Comparison of ENCODE assay signal across 8 mouse cellular contexts in the genomic region with DNA sequence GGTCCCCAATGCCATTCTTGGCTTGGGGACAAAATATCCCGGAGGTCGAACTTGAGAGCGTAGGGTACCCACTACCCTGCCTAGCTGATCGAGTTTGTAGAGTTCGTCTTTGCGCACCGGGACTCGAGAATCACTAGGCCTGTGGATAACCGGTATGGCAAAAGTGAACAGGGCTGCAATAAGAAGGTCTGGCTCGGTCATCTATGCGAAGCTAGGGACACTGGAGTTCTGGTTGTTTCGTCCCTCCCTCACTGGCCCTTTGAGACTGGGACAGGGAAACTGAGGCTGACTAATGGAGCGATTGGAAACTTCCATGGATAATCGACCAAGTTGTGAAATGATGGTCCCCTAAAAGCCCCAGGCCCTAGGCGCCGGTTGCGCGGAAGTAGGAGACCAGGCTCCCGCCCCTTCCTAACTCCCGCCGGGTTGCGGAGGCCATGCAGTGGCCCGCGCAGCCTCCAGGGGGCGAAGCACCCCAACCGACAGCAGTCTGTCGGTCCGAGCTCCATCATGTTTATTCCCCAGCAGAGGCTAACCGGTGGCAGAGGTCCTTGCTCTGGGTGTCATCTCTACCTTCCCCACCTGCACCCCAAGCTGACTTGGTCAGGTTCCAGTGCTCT. TPM values are rescaled to one million over a fixed set of nuclear protein-coding genes. Genes with fewer than 3 reads are reported as not detected.
DNase-seq lines count a peak whose midpoint lies in the region; ATAC-seq and TF ChIP-seq lines count a peak whose summit lies in the region.

No protein-coding gene starts in this region.

- H3K4me1 ChIP-seq in forebrain, postnatal 0 days (ENCODE audit: insufficient read depth) = peaks cover 16% of the 10 kb centered on the region
- H3K4me1 ChIP-seq in hindbrain, embryonic 10.5 days (replicated peaks) = peaks cover 59% of the 10 kb centered on the region
- H3K4me1 ChIP-seq in megakaryocyte, embryonic 14.5 days = peaks cover 76% of the 10 kb centered on the region

- peak overlapping the region; percentile 91 for H3K4me2 ChIP-seq in forebrain, postnatal 0 days (ENCODE audit: low read depth)

- ATAC-seq in forebrain, postnatal 0 days = peak; percentile 21; the same call in 1 of the 2 replicates

- no peaks in the 10 kb centered on the region for H3K9me3 ChIP-seq in forebrain, postnatal 0 days (ENCODE audit: low read length)
- H3K9me3 ChIP-seq in hindbrain, embryonic 10.5 days = no peaks in the 10 kb centered on the region
- no peaks in the 10 kb centered on the region for H3K9me3 ChIP-seq in megakaryocyte, embryonic 14.5 days

- H3K9ac ChIP-seq in forebrain, postnatal 0 days = peak overlapping the region; percentile 81

- peak; percentile 81 for TF ChIP-seq CTCF in forebrain, postnatal 0 days (IDR thresholded peaks at IDR 0.05; ENCODE audit: low read depth)

- H3K36me3 ChIP-seq in forebrain, postnatal 0 days (ENCODE audit: insufficient read depth) = peaks cover 4% of the 10 kb centered on the region
- H3K36me3 ChIP-seq in hindbrain, embryonic 10.5 days = peaks cover 11% of the 10 kb centered on the region
- H3K36me3 ChIP-seq in megakaryocyte, embryonic 14.5 days (replicated peaks; ENCODE audit: low read length) = peaks cover 32% of the 10 kb centered on the region

- peak overlapping the region; percentile 71 for H3K4me3 ChIP-seq in forebrain, postnatal 0 days (ENCODE audit: low read depth, low read length)
- peak overlapping the region; percentile 79 for H3K4me3 ChIP-seq in hindbrain, embryonic 10.5 days
- peak overlapping the region; percentile 92 for H3K4me3 ChIP-seq in megakaryocyte, embryonic 14.5 days (replicated peaks)

- H3K27ac ChIP-seq in forebrain, postnatal 0 days (ENCODE audit: low read depth, low read length) = peak overlapping the region; percentile 81
- peak overlapping the region; percentile 90 for H3K27ac ChIP-seq in hindbrain, embryonic 10.5 days

- under 1% methylated on average over 29 of the region's 29 CpGs for WGBS in forebrain, postnatal 0 days
- WGBS in hindbrain, embryonic 10.5 days = under 1% methylated on average over 29 of the region's 29 CpGs

- DNase-seq in R1 (ENCODE audit: low read depth, low spot score) = peak; percentile 90
- DNase-seq in cerebellum, adult 9-10 months = peak; percentile 80
- DNase-seq in forebrain, postnatal 0 days = peak; percentile 77
- peak; percentile 86 for DNase-seq in hindbrain, embryonic 10.5 days (ENCODE audit: low spot score)
- peak; percentile 62 to 68 for DNase-seq in layer of hippocampus, postnatal 36 days
- peak; percentile 69 for DNase-seq in right cerebral cortex, postnatal 14 days
- DNase-seq in urinary bladder, postnatal 4 days (ENCODE audit: low spot score in 2 of 2) = peak; percentile 80 to 85

- no peaks in the 10 kb centered on the region for H3K27me3 ChIP-seq in forebrain, postnatal 0 days (ENCODE audit: insufficient read depth, low read length)
- 0 out of 2 replicates have a peak, but pooled peaks cover 3% of the 10 kb centered on the region for H3K27me3 ChIP-seq in hindbrain, embryonic 10.5 days (ENCODE audit: insufficient read depth, poor library complexity, severe bottlenecking)
- H3K27me3 ChIP-seq in megakaryocyte, embryonic 14.5 days (replicated peaks) = no peaks in the 10 kb centered on the region

RNA-seq across cellular contexts. Expression of a gene that starts 1.1 kb away (rescaled TPM):
- total RNA-seq in forebrain, postnatal 0 days (2014; rRNA removed) = 17.9 and 18.7 TPM in 2 replicates
- 13.3 and 14.1 TPM in 2 replicates for polyA plus RNA-seq in forebrain, postnatal 0 days (2015; fragmentation: Nextera tagmentation; extraction: Ambion mirVana)
- polyA plus RNA-seq in hindbrain, embryonic 10.5 days (2016; fragmentation: Nextera tagmentation; extraction: Ambion mirVana) = 6.9 and 7.3 TPM in 2 replicates
- 10 to 100 TPM; 51.7 to 56.8 TPM for total RNA-seq in layer of hippocampus, postnatal 36 days (2021)
- 35.6 and 98.1 TPM in 2 replicates for polyA plus RNA-seq in megakaryocyte, embryonic 14.5 days (2012; ENCODE audit: insufficient read depth, low replicate concordance)

RNA-seq across cellular contexts. Expression of a gene that starts 11.9 kb away (rescaled TPM):
- 156 and 201 TPM in 2 replicates for total RNA-seq in forebrain, postnatal 0 days (2014; rRNA removed)
- polyA plus RNA-seq in forebrain, postnatal 0 days (2015; fragmentation: Nextera tagmentation; extraction: Ambion mirVana) = 154 and 155 TPM in 2 replicates
- 89.1 and 109 TPM in 2 replicates for polyA plus RNA-seq in hindbrain, embryonic 10.5 days (2016; fragmentation: Nextera tagmentation; extraction: Ambion mirVana)
- 100 to 1,000 TPM; 161 to 176 TPM for total RNA-seq in layer of hippocampus, postnatal 36 days (2021)
- polyA plus RNA-seq in megakaryocyte, embryonic 14.5 days (2012; ENCODE audit: insufficient read depth, low replicate concordance) = 581 and 2,064 TPM in 2 replicates

RNA-seq across cellular contexts. Expression of a gene that starts 16.9 kb away (rescaled TPM):
- total RNA-seq in forebrain, postnatal 0 days (2014; rRNA removed) = 40.3 and 41.9 TPM in 2 replicates
- 27.9 and 30.5 TPM in 2 replicates for polyA plus RNA-seq in forebrain, postnatal 0 days (2015; fragmentation: Nextera tagmentation; extraction: Ambion mirVana)
- polyA plus RNA-seq in hindbrain, embryonic 10.5 days (2016; fragmentation: Nextera tagmentation; extraction: Ambion mirVana) = 33.3 and 38.5 TPM in 2 replicates
- 10 to 100 TPM; 43.9 to 49.3 TPM for total RNA-seq in layer of hippocampus, postnatal 36 days (2021)
- 81.2 and 149 TPM in 2 replicates for polyA plus RNA-seq in megakaryocyte, embryonic 14.5 days (2012; ENCODE audit: insufficient read depth, low replicate concordance)

RNA-seq across cellular contexts. Expression of a gene that starts 24.4 kb away (rescaled TPM):
- 21.0 and 24.1 TPM in 2 replicates for total RNA-seq in forebrain, postnatal 0 days (2014; rRNA removed)
- 86.8 and 87.9 TPM in 2 replicates for polyA plus RNA-seq in forebrain, postnatal 0 days (2015; fragmentation: Nextera tagmentation; extraction: Ambion mirVana)
- polyA plus RNA-seq in hindbrain, embryonic 10.5 days (2016; fragmentation: Nextera tagmentation; extraction: Ambion mirVana) = 89.9 and 92.0 TPM in 2 replicates
- total RNA-seq in layer of hippocampus, postnatal 36 days (2021) = 10 to 100 TPM; 41.8 to 44.9 TPM
- 19.2 and 31.4 TPM in 2 replicates for polyA plus RNA-seq in megakaryocyte, embryonic 14.5 days (2012; ENCODE audit: insufficient read depth, low replicate concordance)

RNA-seq across cellular contexts. Expression of a gene that starts 24.4 kb away (rescaled TPM):
- 3.0 and 4.9 TPM in 2 replicates for total RNA-seq in forebrain, postnatal 0 days (2014; rRNA removed)
- 4.2 and 4.5 TPM in 2 replicates for polyA plus RNA-seq in forebrain, postnatal 0 days (2015; fragmentation: Nextera tagmentation; extraction: Ambion mirVana)
- polyA plus RNA-seq in hindbrain, embryonic 10.5 days (2016; fragmentation: Nextera tagmentation; extraction: Ambion mirVana) = 11.0 and 11.3 TPM in 2 replicates
- total RNA-seq in layer of hippocampus, postnatal 36 days (2021) = 1 to 10 TPM; 3.8 to 4.5 TPM
- 5.7 and 13.7 TPM in 2 replicates for polyA plus RNA-seq in megakaryocyte, embryonic 14.5 days (2012; ENCODE audit: insufficient read depth, low replicate concordance)

Comparison
In these comparisons a context has a peak if more than half of its experiments do, and no peak if none do; other contexts are left out.
1. Peak in every context shown above with its lines: DNase-seq, ATAC-seq, H3K4me3 ChIP-seq and H3K27ac ChIP-seq.